31 mouse cellular contexts compared by ENCODE assay signal in genomic region chr11:68201063-68201462, GRCm38 (mm10).
DNase-seq lines count a peak whose midpoint lies in the region; ATAC-seq and TF ChIP-seq lines count a peak whose summit lies in the region.
"Had no signal": no experiment of that assay in that cellular context is flagged by ENCODE, and none has a peak within 500 bp of the region (broad histone marks: within the 10 kb centered on the region; RNA-seq: fewer than 3 reads in every experiment).

No protein-coding gene starts in this region.

- H3K27me3 ChIP-seq in heart, postnatal 0 days (ENCODE audit: control insufficient read depth, insufficient read depth, low read length) = no peaks in the 10 kb centered on the region
- 0 out of 2 replicates have a peak, but pooled peaks cover 4% of the 10 kb centered on the region for H3K27me3 ChIP-seq in limb, embryonic 10.5 days (ENCODE audit: low read depth, poor library complexity, severe bottlenecking)
- H3K27me3 ChIP-seq: embryonic facial prominence, embryonic 12.5 days; forebrain, embryonic 15.5 days; heart, embryonic 13.5 days; liver, embryonic 13.5 days; midbrain, embryonic 13.5 days; neural tube, embryonic 15.5 days had no signal

- no peak for ATAC-seq in heart, postnatal 0 days (ENCODE audit: insufficient read depth, low read depth)
- ATAC-seq: forebrain, embryonic 15.5 days; hindbrain, embryonic 16.5 days; intestine, postnatal 0 days; midbrain, embryonic 13.5 days had no signal

- 78% methylated on average over 1 of the region's 1 CpGs for WGBS in heart, postnatal 0 days
- 78% methylated on average over 1 of the region's 1 CpGs for WGBS in limb, embryonic 10.5 days

- H3K4me2 ChIP-seq in heart, postnatal 0 days (ENCODE audit: low read depth, low read length) = no peak overlapping the region
- H3K4me2 ChIP-seq: embryonic facial prominence, embryonic 12.5 days; forebrain, embryonic 15.5 days; heart, embryonic 13.5 days; liver, embryonic 13.5 days; midbrain, embryonic 13.5 days; neural tube, embryonic 15.5 days had no signal

- H3K36me3 ChIP-seq in heart, postnatal 0 days (replicated peaks; ENCODE audit: control insufficient read depth, insufficient read depth, low read length) = no peaks in the 10 kb centered on the region
- no peaks in the 10 kb centered on the region for H3K36me3 ChIP-seq in limb, embryonic 10.5 days
- H3K36me3 ChIP-seq: embryonic facial prominence, embryonic 12.5 days; forebrain, embryonic 15.5 days; heart, embryonic 13.5 days; hindbrain, embryonic 10.5 days; liver, embryonic 13.5 days; midbrain, embryonic 13.5 days; neural tube, embryonic 15.5 days had no signal

- no peaks in the 10 kb centered on the region for H3K9me3 ChIP-seq in heart, postnatal 0 days (replicated peaks; ENCODE audit: control insufficient read depth, low read length)
- H3K9me3 ChIP-seq in limb, embryonic 10.5 days (replicated peaks) = no peaks in the 10 kb centered on the region
- H3K9me3 ChIP-seq: embryonic facial prominence, embryonic 12.5 days; forebrain, embryonic 10.5 days; forebrain, embryonic 15.5 days; heart, embryonic 13.5 days; hindbrain, embryonic 10.5 days; liver, embryonic 13.5 days; midbrain, embryonic 13.5 days; neural tube, embryonic 15.5 days had no signal

- TF ChIP-seq CTCF in heart, postnatal 0 days (IDR thresholded peaks at IDR 0.05; ENCODE audit: low read depth) = no peak

- peaks cover 33% of the 10 kb centered on the region for H3K4me1 ChIP-seq in heart, postnatal 0 days (ENCODE audit: control insufficient read depth, insufficient read depth)
- peaks cover 94% of the 10 kb centered on the region for H3K4me1 ChIP-seq in limb, embryonic 10.5 days

- H3K9ac ChIP-seq in heart, postnatal 0 days (replicated peaks; ENCODE audit: low read depth, low read length) = no peak overlapping the region
- H3K9ac ChIP-seq: embryonic facial prominence, embryonic 12.5 days; forebrain, embryonic 15.5 days; heart, embryonic 13.5 days; liver, embryonic 13.5 days; midbrain, embryonic 13.5 days; neural tube, embryonic 15.5 days had no signal

- no peak overlapping the region for H3K4me3 ChIP-seq in heart, postnatal 0 days (ENCODE audit: low read depth, low read length)
- H3K4me3 ChIP-seq in limb, embryonic 10.5 days = no peak overlapping the region
- H3K4me3 ChIP-seq: embryonic facial prominence, embryonic 12.5 days; forebrain, embryonic 10.5 days; forebrain, embryonic 15.5 days; heart, adult 2 months; heart, embryonic 13.5 days; hindbrain, embryonic 10.5 days; layer of hippocampus, adult 2 months; left cerebral cortex, adult 2 months; liver, embryonic 13.5 days; midbrain, embryonic 13.5 days; neural tube, embryonic 15.5 days had no signal

- DNase-seq in heart, postnatal 0 days (ENCODE audit: low spot score) = no peak
- no peak for DNase-seq in heart, adult 8-10 months (ENCODE audit: low spot score)
- DNase-seq in CD4-positive, CD25-positive, alpha-beta regulatory T cell, adult 2 months (ENCODE audit: low read depth, low spot score) = peak; percentile 67
- peak; percentile 64 for DNase-seq in induced T-regulatory cell, adult 2 months (ENCODE audit: low read depth)
- DNase-seq in thymus, postnatal 14 days = peak; percentile 67
- DNase-seq in adrenal gland, adult 8-10 months = no peak
- no peak for DNase-seq in limb, embryonic 10.5 days (ENCODE audit: low spot score)
- DNase-seq in kidney, adult 8-10 months = no peak
- DNase-seq: cerebellum, adult 8-10 months; embryo, embryonic 11 days; gastrocnemius, postnatal 36 days; heart, adult 2 months; heart, postnatal 14 days; kidney, postnatal 36 days; liver, embryonic 13.5 days; lung, adult 2 months; lung, postnatal 10 days; right cerebral cortex, postnatal 25 days had no signal

- no peak for TF ChIP-seq EP300 in heart, postnatal 0 days (IDR thresholded peaks at IDR 0.05; ENCODE audit: low read depth)

- H3K27ac ChIP-seq in heart, postnatal 0 days (ENCODE audit: low read depth) = peak overlapping the region; percentile 68; the same call in 1 of the 2 replicates
- H3K27ac ChIP-seq in limb, embryonic 10.5 days = no peak overlapping the region
- H3K27ac ChIP-seq: embryonic facial prominence, embryonic 12.5 days; forebrain, embryonic 15.5 days; heart, adult 2 months; heart, embryonic 13.5 days; layer of hippocampus, adult 2 months; left cerebral cortex, adult 2 months; liver, embryonic 13.5 days; macrophage; midbrain, embryonic 13.5 days; neural tube, embryonic 15.5 days; stomach, postnatal 0 days had no signal

Comparison
In these comparisons a context has a peak if more than half of its experiments do, and no peak if none do; other contexts are left out.
1. DNase-seq: peak in CD4-positive, CD25-positive, alpha-beta regulatory T cell, adult 2 months (single experiment), induced T-regulatory cell, adult 2 months (single experiment) and thymus, postnatal 14 days (single experiment); none in heart, postnatal 0 days (single experiment), heart, adult 8-10 months (single experiment), adrenal gland, adult 8-10 months (single experiment), limb, embryonic 10.5 days (single experiment) and kidney, adult 8-10 months (0 of 2).